Mouse (Mus musculus) thymus, adult 18-20 months (tissue): ENCODE results near the gene Faim.

Experiments used
- DNase-seq, 2 experiments: peaks; one replicate each; pipeline ENCODE4 v3.0.0; 2022; ENCODE audit warnings: mixed read lengths in 2 of 2

The Faim gene

GRCm38 (mm10) chr9:98985800-98986475 is at the start of gene Faim:
Gene Faim (plus strand): TSS chr9:98986373.
- DNase-seq = peak; percentile 99 to 100

DNA sequence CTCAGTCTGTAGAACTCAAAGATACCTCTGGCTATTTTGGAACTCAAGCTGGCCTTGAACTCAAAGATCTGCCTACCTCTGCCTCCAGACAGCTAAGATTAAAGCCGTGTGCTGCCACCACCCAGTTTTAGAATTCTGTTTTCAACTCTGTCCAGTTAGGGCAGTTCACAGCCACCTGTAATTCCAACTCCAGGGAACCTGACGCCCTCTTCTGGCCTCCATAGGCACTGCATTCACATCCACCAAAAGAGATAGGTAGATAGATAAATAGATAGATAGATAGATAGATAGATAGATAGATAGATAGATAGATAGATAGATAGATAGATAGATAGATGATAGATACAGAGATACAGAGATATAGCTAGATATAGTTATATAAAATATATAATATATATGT is 46.9 kb upstream of the Faim start:
- DNase-seq = no peak

DNA sequence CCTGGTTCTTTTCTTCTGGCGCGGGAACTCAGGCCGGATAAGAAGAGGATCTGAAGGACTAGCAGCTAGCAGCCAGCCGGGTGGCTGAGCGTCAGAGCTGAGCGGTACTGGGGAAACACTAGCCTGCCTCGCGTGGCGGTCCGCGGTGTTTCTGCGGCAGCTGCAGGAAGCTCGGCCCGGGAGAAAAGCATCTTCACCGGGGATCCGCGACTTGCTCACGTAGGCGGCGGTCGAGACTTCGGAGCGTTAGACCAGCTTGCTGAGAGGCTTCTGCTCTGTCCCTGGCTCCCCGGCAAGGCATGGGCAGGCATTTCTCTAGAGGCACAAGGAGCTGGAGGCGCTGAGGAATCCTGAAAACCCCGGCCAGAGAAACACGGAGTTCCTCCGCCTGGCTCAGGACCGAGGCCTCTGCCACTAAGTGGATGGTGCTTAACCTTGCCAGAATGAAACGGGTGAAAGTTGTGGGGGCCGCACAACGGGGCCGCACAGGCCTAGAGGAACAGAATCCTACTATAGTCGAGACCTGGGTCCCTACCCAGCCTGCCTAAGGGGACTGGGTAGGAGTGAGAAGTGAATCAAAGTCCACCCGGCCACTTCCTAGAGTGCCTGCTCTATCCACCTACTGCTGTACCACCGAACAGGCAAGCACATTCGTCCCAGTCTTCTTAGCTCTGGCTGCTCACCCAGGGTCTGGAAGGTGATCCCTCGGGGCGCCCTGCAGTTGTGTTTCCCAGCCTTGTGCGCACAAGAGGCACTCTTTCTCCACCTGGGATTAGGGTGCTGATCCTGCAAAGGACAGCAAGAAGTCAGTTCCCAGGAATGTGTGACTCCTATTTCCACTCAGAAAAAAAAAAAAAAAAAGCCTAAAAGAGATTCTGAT is 33.8 kb upstream of the Faim start:
- no peak for DNase-seq

DNA sequence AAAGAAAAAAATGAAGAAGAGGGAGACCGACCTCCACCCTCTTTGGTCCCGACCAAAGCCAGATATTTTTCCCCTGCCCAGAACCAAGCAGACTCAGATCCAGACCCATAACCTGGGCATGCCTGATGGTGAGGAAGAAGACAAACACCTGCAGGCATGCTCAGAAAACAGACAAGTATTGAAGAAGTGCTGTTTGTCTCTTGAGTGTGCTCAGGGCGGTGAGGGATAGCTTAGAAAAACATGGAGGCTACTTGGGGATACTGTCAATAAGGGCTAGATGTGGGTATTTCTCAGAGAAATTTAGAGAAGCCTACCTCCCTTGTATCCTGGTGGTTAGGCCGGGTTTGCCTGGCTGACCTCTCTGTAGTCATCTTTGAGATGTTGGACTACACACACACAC is 32.9 kb upstream of the Faim start:
- no peak for DNase-seq

- no peak for DNase-seq
Observed at GRCm38 (mm10) chr9:98953830-98954229, 32.3 kb upstream of the Faim start.

GRCm38 (mm10) chr9:98954391-98955102 is 31.6 kb upstream of the Faim start:
- DNase-seq = no peak

DNA sequence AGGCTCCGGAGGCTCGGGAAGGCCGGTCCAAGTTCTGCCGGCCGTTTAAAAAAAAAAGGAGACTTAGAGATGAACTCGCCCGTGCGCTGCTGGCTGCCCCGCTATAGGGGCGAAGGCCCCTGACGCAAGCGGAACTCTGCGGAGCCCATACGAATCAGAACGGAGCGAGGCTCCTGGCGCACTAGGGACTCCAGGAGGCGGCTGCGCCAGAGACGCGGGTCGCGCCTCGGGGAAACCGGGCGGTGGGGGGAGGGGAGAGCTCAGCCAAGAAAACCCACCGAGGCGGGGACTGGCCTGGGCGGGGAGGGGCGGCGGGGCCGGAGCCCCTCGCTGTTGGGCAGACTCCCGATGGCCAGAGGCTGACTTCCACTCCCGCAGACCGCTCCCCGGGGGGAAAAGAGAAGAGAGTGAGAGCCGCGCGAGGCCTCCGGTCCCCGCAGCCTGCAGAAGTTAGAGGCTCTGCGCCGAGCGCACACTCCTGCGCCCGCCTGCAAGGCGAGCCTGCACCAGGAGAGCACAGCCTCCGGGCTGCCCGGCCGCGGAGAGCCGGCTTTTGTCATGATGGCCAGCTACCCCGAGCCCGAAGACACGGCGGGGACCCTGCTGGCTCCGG is 31.0 kb upstream of the Faim start, which contains the start of gene Foxl2:
Gene Foxl2 (plus strand): TSS at position 186 of the 613 bp plus-strand sequence.
- no peak for DNase-seq

DNA sequence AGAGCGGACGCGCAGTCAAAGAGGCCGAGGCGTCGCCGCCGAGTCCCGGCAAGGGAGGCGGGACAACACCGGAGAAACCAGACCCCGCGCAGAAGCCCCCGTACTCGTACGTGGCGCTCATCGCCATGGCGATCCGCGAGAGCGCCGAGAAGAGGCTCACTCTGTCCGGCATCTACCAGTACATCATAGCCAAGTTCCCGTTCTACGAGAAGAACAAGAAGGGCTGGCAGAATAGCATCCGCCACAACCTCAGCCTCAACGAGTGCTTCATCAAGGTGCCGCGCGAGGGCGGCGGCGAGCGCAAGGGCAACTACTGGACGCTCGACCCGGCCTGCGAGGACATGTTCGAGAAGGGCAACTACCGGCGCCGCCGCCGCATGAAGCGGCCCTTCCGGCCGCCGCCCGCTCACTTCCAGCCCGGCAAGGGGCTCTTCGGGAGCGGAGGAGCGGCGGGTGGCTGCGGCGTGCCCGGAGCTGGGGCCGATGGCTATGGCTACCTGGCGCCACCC is 30.4 kb upstream of the Faim start:
- no peak for DNase-seq

- no peak for DNase-seq
Observed at GRCm38 (mm10) chr9:98956591-98957381, 29.4 kb upstream of the Faim start.

- DNase-seq = no peak
Observed at GRCm38 (mm10) chr9:98957751-98958351, 28.3 kb upstream of the Faim start.

- no peak for DNase-seq
Observed at GRCm38 (mm10) chr9:98958628-98959027, 27.5 kb upstream of the Faim start.

- DNase-seq = no peak
Observed at GRCm38 (mm10) chr9:98959851-98960250, 26.3 kb upstream of the Faim start.

- DNase-seq = no peak
Observed at GRCm38 (mm10) chr9:98960348-98960747, 25.8 kb upstream of the Faim start.

GRCm38 (mm10) chr9:98961591-98962477 is 24.3 kb upstream of the Faim start:
- DNase-seq = no peak

- DNase-seq = no peak
Observed at GRCm38 (mm10) chr9:98962478-98963142, 23.6 kb upstream of the Faim start.

GRCm38 (mm10) chr9:98963661-98964060 is 22.5 kb upstream of the Faim start:
- DNase-seq = no peak

- no peak for DNase-seq
Observed at GRCm38 (mm10) chr9:98965084-98965483, 21.1 kb upstream of the Faim start.

DNA sequence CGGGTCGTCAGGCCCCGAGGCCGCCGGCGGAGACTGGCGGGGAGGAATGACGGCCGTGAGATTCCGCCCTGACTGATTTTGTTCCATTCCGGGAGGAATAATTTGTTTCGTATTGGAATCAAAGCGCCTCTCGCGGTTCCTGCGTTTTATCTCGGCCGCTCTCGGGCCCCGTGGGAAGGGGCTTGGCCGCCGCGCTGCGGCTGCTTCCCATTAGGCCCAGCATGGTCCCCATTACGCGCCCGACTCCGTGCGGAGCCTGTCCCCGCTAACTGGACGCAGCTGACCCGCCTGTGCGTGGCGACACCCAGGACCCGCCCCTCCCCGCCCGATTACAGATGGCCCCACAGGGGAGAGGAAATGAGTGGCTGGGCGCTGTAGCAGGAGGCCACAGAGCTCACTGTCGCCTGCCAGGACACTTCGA is 13.1 kb upstream of the Faim start:
- DNase-seq = no peak

DNA sequence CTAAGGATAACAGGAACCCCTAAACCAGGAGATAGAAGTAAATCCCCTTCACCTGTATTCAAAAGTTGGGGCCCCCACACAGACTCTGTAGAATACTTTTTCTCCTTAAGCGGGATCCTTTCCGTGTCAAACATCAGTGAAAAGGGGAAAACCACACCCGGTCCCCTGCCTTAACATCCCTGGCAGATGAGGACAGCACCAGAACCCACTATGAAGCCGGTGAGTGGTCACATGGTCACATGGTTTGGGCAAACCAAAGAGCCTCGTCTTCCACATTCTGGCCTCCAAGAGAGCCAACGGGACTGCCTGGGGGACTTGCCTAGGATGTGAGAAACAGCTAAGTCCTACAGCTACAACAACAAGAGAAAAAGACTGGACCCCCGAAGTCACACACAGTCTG is 12.6 kb upstream of the Faim start:
- DNase-seq = no peak

DNA sequence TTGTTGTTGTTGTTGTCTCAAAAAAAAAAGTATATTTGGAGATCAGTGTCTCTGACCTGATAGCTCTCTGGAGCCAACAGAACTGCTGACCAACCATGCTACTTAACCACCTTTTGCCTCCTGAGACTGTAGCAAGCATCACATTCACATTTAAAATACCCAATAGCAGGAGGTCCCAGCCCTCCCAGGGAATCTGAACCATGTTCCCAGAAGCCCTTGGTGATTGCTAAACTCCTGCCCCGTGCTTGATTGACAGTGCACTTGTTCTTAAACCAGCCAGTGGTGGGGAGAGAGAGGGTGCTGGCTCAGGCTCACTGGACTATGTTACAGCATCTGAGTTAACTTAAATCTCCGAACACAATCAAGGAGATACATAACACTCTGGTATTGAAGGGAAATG is 11.3 kb upstream of the Faim start:
- DNase-seq = no peak
